Mouse (Mus musculus) adrenal gland, postnatal 36 days (tissue): Measurements from ENCODE around the gene Ccdc151. TPM values are rescaled to one million over a fixed set of nuclear protein-coding genes. Genes with fewer than 3 reads are reported as not detected.

Experiments
- DNase-seq, 2 experiments: peaks; one replicate each; pipeline ENCODE4 v3.0.0; 2021; ENCODE audit warnings: mixed read lengths in 1 of 2
- total RNA-seq, 2 experiments: library from RNA; stranded (reverse); gene quantifications; 2 replicates each; pipeline ENCODE4 v1.2.3; 2021

The Ccdc151 gene
- total RNA-seq, 2 experiments from 2014 or later, result 0.30 to 1.6 TPM

- DNase-seq, result no peak
Measured at GRCm38 (mm10) chr9:21996178-21996867, 6.1 kb downstream of the Ccdc151 start.

GRCm38 (mm10) chr9:21992227-21992626 is 10.2 kb downstream of the Ccdc151 start:
- DNase-seq, result no peak

- peak; percentile 91 to 93 for DNase-seq
Measured at GRCm38 (mm10) chr9:21989230-21990110, 13.0 kb downstream of the Ccdc151 start, which contains the start of gene Rgl3. TSS of gene Rgl3 (minus strand) at chr9:21989446.

DNA sequence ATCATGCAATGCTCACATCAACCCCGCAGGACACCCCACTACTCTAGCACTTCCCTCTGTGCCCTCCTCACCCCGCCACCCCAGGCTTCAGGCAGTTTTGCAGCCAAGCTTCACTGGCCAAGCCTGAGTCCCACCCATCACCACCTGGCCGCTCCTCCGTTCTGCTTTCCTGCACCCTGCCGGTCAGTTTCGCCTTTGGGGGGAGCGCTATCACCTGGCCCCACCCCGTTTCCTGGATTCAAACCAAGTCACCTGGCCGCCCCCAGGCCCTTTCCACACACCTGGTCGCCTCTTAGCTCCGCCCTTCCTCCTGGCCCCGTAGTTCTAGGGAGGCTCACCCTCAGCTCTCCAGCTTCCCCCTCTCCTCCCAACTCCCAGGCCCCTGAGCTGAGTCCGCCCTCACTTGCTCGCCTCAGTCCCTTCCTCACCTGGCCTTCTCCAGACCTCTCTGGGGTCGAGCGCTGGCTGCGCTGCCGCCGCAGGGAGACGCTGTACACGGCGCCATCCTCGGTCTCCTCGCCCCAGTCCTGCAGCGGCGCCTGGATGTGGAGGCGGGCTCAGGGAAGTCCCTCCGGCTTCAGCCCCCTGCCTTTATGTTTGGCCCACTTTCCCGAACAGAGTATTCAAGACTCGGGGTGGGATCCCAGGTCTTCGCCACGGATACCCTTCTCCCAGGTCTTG is 13.9 kb downstream of the Ccdc151 start:
- DNase-seq, result peak in 1 of 2 experiments; percentile 32

DNA sequence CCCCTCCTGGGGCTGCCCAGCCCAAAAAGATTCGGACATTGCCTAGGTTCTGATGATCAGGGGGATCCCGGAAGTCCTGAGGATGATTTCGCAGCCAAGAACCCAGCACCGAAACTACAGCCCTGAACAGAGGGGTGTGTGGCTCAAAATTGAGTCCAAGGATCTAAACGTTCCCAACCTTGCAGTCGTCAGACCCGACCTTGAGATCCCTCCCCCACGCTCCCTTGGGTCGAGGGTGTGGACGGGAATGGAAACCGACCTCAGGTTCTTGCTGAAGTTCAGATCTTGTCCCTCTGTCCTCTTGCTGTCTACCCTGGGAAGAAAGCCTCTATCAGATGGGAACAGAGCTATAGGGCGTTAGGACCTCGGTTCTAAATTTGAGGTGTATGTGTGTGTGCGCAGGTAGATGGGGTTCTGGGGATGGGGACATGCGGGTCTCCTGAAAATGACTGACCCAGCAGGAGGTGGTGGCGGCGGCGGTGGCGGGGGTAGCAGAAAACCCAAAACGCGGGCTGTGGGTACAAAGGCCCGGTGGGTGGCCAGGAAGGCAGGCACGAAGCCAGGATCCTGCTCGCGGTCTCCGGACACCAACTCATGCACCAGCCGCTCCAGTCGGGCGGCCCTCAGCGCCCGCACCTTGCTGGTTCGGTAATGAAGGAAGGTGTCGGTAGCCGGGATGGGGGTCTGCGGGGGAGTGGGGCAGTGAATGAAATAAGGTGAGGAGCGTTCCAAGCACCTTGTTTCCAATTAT is 14.7 kb downstream of the Ccdc151 start:
- DNase-seq, result peak; percentile 40 to 58

DNA sequence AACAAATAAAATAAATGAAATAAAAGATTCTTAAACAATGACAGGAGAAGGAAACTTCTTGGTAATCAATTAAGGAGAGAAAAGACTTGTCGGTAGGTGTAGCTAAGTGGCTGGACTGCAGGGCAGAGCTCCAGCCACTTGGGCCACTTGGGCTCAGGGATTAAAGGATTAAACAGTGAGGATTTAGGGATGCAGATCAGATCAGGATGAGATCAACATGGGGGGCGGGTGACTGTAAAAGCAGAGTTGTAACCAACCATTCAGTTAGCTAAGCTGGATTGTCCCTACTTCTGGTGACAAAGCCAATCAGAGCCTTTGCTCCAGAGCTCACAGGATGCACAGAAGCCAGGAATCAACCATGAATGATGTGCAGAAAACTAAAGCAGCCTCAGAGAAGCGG is 18.5 kb downstream of the Ccdc151 start:
- no peak for DNase-seq

DNA sequence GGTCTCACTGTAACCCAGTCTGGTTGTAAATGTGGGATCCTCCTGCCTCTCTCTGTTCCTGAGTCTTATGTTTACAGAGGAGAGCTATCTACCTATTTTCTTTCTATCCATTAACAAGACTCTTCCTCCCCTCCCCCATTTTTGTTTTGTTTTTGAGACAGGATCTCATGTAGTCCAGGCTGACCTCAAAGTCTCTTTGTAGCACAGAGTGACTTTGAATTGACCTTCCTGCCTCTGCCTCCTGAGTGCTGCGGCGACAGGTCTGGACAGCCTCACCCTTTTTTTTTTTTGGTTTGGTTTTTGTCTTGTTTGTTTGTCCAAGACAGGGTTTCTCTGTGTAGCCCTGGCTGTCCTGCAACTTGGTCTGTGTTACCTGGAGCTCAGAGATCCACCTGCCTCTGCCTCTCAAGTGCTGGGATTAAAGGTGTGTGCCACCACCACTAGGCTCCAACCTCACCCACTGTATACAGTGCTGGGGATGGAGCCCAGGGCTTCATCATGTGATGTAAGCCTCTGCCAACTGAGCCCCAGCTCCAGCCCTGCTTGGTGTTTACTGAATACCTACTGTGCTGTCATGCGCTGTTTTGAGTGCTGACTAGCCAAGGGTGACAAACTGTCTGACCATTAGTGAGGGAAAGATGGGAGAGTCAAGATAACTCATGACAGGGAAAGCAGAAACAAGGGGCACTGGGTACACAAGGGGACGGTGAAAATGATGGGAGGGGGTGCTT is 23.9 kb downstream of the Ccdc151 start:
- DNase-seq, result no peak

- peak; percentile 55 to 67 for DNase-seq
Measured at GRCm38 (mm10) chr9:21977972-21978371, 24.5 kb downstream of the Ccdc151 start.

- no peak for DNase-seq
Measured at GRCm38 (mm10) chr9:21977331-21977730, 25.1 kb downstream of the Ccdc151 start.

DNA sequence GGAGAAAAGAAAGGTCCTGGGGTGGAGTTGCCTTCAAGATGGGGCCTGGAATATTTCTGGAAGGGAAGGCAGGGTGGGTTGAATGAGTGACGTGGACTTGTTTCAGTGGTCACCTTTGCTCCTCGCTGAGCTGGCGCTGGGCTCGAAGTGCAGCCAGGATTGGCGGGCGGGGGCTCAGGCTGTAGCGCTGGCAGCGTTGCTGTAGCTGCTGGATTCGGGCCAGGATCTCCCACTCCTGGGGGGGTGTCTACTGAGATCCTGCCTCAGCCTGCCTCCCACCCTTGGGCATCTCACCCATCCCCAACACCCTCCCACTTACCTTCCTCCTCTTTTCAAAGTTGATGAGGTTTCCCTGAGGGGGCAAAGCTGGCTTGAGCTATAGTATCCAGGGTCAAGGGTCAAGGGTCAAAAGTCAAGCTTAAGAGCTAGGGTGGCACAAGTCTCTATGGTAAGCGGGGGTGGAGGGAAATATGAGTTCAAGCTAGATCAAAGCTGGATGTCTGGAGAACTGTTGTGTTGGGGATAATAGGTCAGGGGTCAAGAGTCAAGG is 25.7 kb downstream of the Ccdc151 start:
- DNase-seq, result no peak

DNA sequence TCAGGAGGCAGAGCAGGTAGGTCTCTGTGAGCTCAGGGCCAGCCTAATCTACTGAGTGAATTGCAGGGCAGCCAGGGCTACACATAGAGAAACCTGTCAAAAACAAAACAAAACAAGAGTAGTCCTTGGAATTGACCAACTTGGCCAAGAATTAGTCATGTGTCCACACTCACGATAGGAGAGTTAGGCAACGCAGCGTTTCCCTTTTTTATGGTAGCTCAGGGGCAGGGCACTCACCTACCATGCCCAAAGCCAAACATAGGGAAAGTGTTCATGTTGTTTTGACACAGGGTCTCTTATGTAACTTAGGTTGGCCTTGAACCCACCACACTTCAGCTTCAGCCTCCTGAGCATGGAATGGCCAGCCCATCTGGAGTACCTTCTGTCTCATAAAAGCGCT is 33.1 kb downstream of the Ccdc151 start:
- no peak for DNase-seq

GRCm38 (mm10) chr9:21968883-21969282 is 33.6 kb downstream of the Ccdc151 start:
- DNase-seq, result no peak

DNA sequence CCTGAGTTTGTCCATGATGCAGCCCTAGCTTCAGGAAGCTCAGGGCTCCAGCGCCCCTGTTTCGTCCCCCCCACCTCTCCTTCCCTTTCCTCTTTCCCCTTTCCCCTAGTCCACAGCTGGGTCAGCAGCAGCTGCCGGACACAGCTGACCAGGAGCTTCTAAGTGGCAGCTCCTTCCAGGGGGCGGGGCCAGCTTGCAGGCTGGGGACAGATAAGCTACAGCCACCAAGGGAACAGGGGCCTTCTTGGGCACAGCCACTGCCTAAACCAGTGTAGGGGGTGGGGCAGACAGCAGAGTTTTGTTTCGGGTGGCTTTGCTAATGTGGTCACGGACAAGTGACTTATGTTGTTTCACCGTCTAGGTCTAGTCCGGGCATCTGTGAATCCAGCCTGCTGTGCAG is 39.0 kb downstream of the Ccdc151 start, which contains the start of gene Epor:
Gene Epor (minus strand): TSS at position 90 of the 400 bp plus-strand sequence.
- peak; percentile 37 to 73 for DNase-seq

- DNase-seq, result peak; percentile 66 to 72
Measured at GRCm38 (mm10) chr9:21962416-21963059, 39.9 kb downstream of the Ccdc151 start.

DNA sequence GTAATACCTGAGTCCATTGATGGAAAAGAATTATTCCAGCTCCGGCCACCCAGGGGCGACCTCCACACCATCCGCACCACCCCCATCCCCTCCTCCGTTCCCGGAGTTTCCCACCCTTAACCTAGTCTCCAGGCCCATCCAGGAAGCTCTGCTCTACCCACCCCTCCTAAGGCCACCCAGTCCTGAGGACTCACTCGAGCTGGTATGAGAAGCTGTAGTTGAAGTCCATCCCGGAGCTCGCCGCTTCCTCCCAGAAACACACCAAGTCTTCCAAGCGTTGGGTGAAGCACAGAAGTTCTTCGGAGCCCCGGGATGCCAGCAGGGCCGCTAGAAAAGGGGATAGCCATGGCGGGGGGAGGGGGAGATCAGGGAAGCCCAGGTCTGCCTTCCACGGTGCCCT is 40.4 kb downstream of the Ccdc151 start:
- no peak for DNase-seq

DNA sequence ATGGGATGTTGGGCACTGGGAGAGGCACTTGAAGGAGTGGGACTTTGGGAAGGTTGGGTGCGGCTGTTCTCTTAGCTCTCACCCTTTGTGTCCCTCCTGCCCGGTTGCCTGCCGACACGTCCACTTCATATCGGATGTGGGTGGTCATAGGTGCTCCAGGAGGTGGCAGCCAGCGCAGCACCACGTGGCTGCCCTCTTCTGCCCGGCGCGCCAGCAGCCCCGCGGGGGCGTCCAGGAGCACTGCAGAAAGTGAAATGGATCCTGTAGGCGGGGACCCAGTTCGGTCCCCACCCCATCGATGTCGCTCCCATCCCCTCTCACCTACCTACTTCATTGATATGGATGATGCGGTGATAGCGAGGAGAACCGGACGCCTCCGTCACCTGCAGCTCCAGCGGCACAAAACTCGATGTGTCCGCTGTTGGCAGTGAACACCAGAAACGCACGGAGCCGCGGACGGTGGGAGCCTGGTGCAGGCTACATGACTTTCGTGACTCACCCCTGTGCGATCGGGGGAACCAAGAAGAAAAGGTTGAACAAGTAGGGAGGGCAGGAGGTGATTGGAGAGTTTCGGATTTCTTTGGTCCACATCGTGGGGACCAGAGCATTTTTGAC is 41.0 kb downstream of the Ccdc151 start:
- DNase-seq, result peak in 1 of 2 experiments; percentile 33

DNA sequence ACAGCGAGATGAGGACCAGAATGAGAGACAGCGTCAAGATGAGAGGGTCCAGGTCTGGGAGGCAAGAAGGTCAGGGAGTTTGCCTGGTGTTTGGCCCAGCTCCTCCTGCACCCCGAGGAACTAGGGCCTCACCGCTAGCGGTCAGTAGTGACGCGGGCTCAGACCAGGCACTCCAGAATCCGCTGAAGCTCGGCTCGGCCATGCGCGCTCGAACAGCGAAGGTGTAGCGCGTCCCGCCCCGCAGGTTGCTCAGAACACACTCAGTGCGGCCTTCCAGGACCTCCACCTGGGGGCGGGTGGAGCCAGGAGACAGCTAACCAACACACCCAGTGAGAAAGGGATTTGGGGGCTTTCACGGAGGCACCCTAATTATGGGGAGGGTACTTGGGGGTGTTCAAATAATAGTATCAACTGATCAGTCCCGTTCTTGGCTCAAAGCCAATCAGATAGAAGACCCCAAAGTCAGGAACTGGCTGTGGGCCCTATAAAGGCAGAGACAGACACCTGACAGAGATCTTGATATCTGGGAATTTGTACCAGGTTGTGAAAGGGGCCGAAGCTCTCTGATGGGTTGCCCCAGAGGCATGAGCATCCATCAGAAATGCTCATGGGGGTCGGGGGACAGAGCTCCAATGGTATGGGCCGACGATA is 41.8 kb downstream of the Ccdc151 start:
- peak; percentile 34 to 42 for DNase-seq

GRCm38 (mm10) chr9:21960135-21960534 is 42.3 kb downstream of the Ccdc151 start:
- no peak for DNase-seq

DNA sequence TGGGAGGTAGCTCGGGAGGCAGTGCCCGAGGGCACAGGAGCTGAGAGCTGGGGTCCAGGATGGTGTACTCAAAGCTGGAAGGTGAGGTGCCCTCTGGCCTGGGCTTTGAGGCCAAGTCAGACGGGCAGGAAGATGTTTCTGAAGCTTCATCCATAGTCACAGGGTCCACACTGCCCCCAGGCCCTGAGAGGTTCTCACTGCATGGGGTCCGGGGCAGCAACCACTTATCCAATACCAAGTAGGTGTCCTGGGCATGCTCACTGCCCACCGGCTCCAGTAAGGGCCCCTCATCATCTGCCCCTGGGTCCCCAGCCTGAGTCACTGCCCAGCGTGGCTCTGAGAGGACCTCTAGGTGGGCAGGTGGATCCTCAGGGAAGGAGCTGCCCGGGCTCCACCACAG is 43.2 kb downstream of the Ccdc151 start:
- no peak for DNase-seq
